Mouse (Mus musculus) G1E (cell line): ENCODE results near the gene D10Jhu81e.

ENCODE experiments used
- CTCF ChIP-seq: IDR thresholded peaks from 2 replicates; pipeline ENCODE4 v1.5.1; 2012; ENCODE audit warnings: low read depth, low read length, inconsistent platforms, mixed read lengths
- GATA1 ChIP-seq: IDR thresholded peaks from 2 replicates; pipeline ENCODE4 v1.6.1; 2012; ENCODE audit warnings: borderline replicate concordance, low read length, inconsistent platforms, mixed read lengths
- GATA2 ChIP-seq: IDR thresholded peaks from 2 replicates; pipeline ENCODE4 v1.6.1; 2012; ENCODE audit warnings: low read depth, low read length, inconsistent platforms, borderline replicate concordance
- POLR2AphosphoS5 ChIP-seq: IDR thresholded peaks from 2 replicates; pipeline ENCODE4 v1.6.1; 2012; ENCODE audit warnings: low read depth, low read length, inconsistent platforms; ENCODE audit not compliant: insufficient replicate concordance
- TAL1 ChIP-seq: conservative IDR thresholded peaks from 2 replicates; pipeline ENCODE4 v1.6.1; 2012; ENCODE audit warnings: low read depth, low read length, inconsistent platforms, mixed read lengths

DNA sequence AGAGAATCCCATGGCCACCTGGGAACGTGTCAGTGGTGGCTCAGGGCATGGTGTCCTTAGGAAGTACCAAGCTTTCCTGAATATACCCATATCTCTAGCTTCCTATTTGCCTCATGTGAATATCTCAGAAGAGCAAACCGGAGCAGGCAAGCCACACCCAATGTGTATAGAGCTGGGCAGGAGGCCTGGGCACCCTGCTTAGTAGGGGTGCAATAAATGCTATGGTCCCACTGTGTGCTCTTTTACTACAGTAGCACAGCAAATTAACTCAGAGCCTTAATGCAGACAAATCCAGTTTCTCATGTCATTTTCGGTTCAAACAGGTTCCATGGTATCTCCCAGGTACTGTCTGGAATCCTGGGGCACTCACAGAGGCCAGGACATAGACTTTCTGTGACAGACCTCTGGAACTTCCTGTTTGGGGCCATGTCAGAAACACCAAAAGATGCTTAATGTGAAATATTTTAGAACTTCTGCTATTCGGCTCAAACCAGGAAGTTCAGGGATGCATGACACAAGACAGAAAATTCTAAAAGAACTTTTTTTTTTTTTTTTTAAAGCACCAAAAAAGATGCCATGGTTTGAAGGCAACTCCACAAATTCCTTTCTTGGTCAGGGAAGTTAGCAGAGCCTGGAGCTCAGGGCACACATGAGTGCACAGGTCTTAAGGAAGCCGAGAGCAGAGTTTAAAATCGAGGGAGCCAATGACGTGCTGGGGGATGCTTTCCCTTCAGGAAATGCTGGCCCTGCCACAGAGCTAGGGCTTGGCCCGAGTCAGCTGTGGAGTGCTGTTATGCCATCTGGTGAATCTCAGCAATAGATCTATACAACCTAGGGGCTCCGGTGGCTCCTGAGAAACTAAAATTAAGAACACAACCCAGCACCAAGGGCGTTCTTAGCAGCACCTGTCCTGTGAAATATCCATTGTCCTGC is 20.5 kb downstream of the D10Jhu81e start:
- TF ChIP-seq CTCF (no peak), GATA1 (no peak), TAL1 (no peak), GATA2 (no peak), POLR2AphosphoS5 (no peak)
